In genomic region chr17:87051652-87052051, GRCm38 (mm10) we compare ENCODE assay signal across 25 mouse cellular contexts. TPM values are rescaled to one million over a fixed set of nuclear protein-coding genes. Genes with fewer than 3 reads are reported as not detected.
DNase-seq lines count a peak whose midpoint lies in the region; ATAC-seq and TF ChIP-seq lines count a peak whose summit lies in the region.
"Had no signal": no experiment of that assay in that cellular context is flagged by ENCODE, and none has a peak within 500 bp of the region (broad histone marks: within the 10 kb centered on the region; RNA-seq: fewer than 3 reads in every experiment).

No protein-coding gene starts in this region.

- WGBS in midbrain, postnatal 0 days = 96% methylated on average over 1 of the region's 1 CpGs

- peaks cover 6% of the 10 kb centered on the region for H3K4me1 ChIP-seq in testis, adult 2 months (ENCODE audit: control insufficient read depth, insufficient read depth, low read length)
- peaks cover 7% of the 10 kb centered on the region for H3K4me1 ChIP-seq in midbrain, postnatal 0 days (ENCODE audit: insufficient read depth, low read length)

- H3K4me3 ChIP-seq in testis, adult 2 months (ENCODE audit: control insufficient read depth, low read depth, low read length) = peak overlapping the region; percentile 87
- H3K4me3 ChIP-seq in midbrain, postnatal 0 days (ENCODE audit: low read depth, low read length) = no peak overlapping the region
- H3K4me3 ChIP-seq: embryonic facial prominence, embryonic 13.5 days; embryonic facial prominence, embryonic 15.5 days; erythroblast, embryonic 14.5 days; forebrain, embryonic 10.5 days; forebrain, embryonic 12.5 days had no signal

- no peaks in the 10 kb centered on the region for H3K9me3 ChIP-seq in midbrain, postnatal 0 days (ENCODE audit: low read length)
- H3K9me3 ChIP-seq: embryonic facial prominence, embryonic 13.5 days; embryonic facial prominence, embryonic 15.5 days; forebrain, embryonic 10.5 days; forebrain, embryonic 12.5 days; G1E had no signal

- H3K27ac ChIP-seq in testis, adult 2 months (ENCODE audit: control insufficient read depth, insufficient read depth, low read depth, low read length) = peak overlapping the region; percentile 32; the same call in 1 of the 2 replicates
- no peak overlapping the region for H3K27ac ChIP-seq in midbrain, postnatal 0 days (ENCODE audit: low read depth, low read length)
- H3K27ac ChIP-seq: embryonic facial prominence, embryonic 13.5 days; embryonic facial prominence, embryonic 15.5 days; forebrain, embryonic 10.5 days; forebrain, embryonic 12.5 days had no signal

- H3K27me3 ChIP-seq in testis, adult 2 months (ENCODE audit: control insufficient read depth, insufficient read depth, low read length) = no peaks in the 10 kb centered on the region
- H3K27me3 ChIP-seq in midbrain, postnatal 0 days (ENCODE audit: insufficient read depth, low read length) = no peaks in the 10 kb centered on the region
- H3K27me3 ChIP-seq: embryonic facial prominence, embryonic 13.5 days; embryonic facial prominence, embryonic 15.5 days; forebrain, embryonic 12.5 days; Patski had no signal

- TF ChIP-seq POLR2A in testis, adult 2 months (IDR thresholded peaks at IDR 0.05; ENCODE audit: control insufficient read depth, low read depth, low read length) = peak; percentile 78; the same call in 1 of the 2 replicates

- intact Hi-C loops in heart, postnatal 14 days (cut with DNase I) = no loop called here

- no peak overlapping the region for H3K4me2 ChIP-seq in midbrain, postnatal 0 days (ENCODE audit: low read depth, low read length, poor library complexity, severe bottlenecking)
- H3K4me2 ChIP-seq: embryonic facial prominence, embryonic 13.5 days; embryonic facial prominence, embryonic 15.5 days; forebrain, embryonic 12.5 days had no signal

- no peak for TF ChIP-seq CTCF in testis, adult 2 months (IDR thresholded peaks at IDR 0.05; ENCODE audit: control insufficient read depth, insufficient read depth, insufficient replicate concordance, low read depth, low read length)
- no peak for TF ChIP-seq CTCF in midbrain, postnatal 0 days (IDR thresholded peaks at IDR 0.05)

- H3K36me3 ChIP-seq in testis, adult 2 months (ENCODE audit: control insufficient read depth, insufficient read depth, low read length) = no peaks in the 10 kb centered on the region
- H3K36me3 ChIP-seq in midbrain, postnatal 0 days (ENCODE audit: insufficient read depth, low read length) = no peaks in the 10 kb centered on the region
- H3K36me3 ChIP-seq: embryonic facial prominence, embryonic 13.5 days; embryonic facial prominence, embryonic 15.5 days; forebrain, embryonic 10.5 days; forebrain, embryonic 12.5 days; G1E had no signal

- no peak for ATAC-seq in midbrain, postnatal 0 days (ENCODE audit: low FRiP score)
- ATAC-seq: activated CD4-positive, CD25-positive, alpha-beta regulatory T cell, adult 4 months; CD4-positive, CD25-positive, alpha-beta regulatory T cell, adult 4 months; forebrain, embryonic 14.5 days; Patski had no signal

- peak; percentile 52 for DNase-seq in heart, adult 11 months
- DNase-seq in heart, postnatal 14 days = no peak
- peak; percentile 2 for DNase-seq in testis, postnatal 14 days (ENCODE audit: low spot score)
- no peak for DNase-seq in midbrain, postnatal 0 days (ENCODE audit: low spot score)
- DNase-seq: adrenal gland, adult 8-10 months; adrenal gland, postnatal 25 days; B cell, adult 2 months; cerebellum, adult 11 months; cerebellum, adult 18-20 months; cerebellum, adult 8-10 months; cerebellum, adult 9-11 months; cerebellum, postnatal 14 days; cerebellum, postnatal 36 days; embryo, embryonic 11 days had no signal

- no peak overlapping the region for H3K9ac ChIP-seq in midbrain, postnatal 0 days (replicated peaks; ENCODE audit: low read length, poor library complexity, severe bottlenecking)
- H3K9ac ChIP-seq: embryonic facial prominence, embryonic 13.5 days; embryonic facial prominence, embryonic 15.5 days; forebrain, embryonic 12.5 days had no signal

RNA-seq across cellular contexts. Expression of gene Cript, which starts 26.3 kb away (rescaled TPM):
- total RNA-seq in heart, postnatal 14 days (2021) = 10 to 100 TPM; 44.2 to 47.3 TPM
- 39.2 and 58.9 TPM in 2 replicates for polyA plus RNA-seq in testis, adult 2 months (2012; rRNA removed)
- total RNA-seq in midbrain, postnatal 0 days (2014; rRNA removed) = 51.4 and 51.6 TPM in 2 replicates
- 194 and 199 TPM in 2 replicates for polyA plus RNA-seq in midbrain, postnatal 0 days (2015; fragmentation: Nextera tagmentation; extraction: Ambion mirVana)

RNA-seq across cellular contexts. Expression of gene Pigf, which starts 26.4 kb away (rescaled TPM):
- total RNA-seq in heart, postnatal 14 days (2021) = 1 to 10 TPM; 4.0 to 4.8 TPM
- polyA plus RNA-seq in testis, adult 2 months (2012; rRNA removed) = 86.0 and 112 TPM in 2 replicates
- 21.6 and 22.0 TPM in 2 replicates for total RNA-seq in midbrain, postnatal 0 days (2014; rRNA removed)
- 29.4 and 31.3 TPM in 2 replicates for polyA plus RNA-seq in midbrain, postnatal 0 days (2015; fragmentation: Nextera tagmentation; extraction: Ambion mirVana)

RNA-seq across cellular contexts. Expression of gene Socs5, which starts 55.8 kb away (rescaled TPM):
- 10 to 100 TPM; 30.3 to 32.8 TPM for total RNA-seq in heart, postnatal 14 days (2021)
- 6.4 and 6.9 TPM in 2 replicates for polyA plus RNA-seq in testis, adult 2 months (2012; rRNA removed)
- total RNA-seq in midbrain, postnatal 0 days (2014; rRNA removed) = 21.3 and 27.0 TPM in 2 replicates
- polyA plus RNA-seq in midbrain, postnatal 0 days (2015; fragmentation: Nextera tagmentation; extraction: Ambion mirVana) = 13.0 and 13.1 TPM in 2 replicates

Comparison
In these comparisons a context has a peak if more than half of its experiments do, and no peak if none do; other contexts are left out.
1. DNase-seq: peak in heart, adult 11 months (single experiment) and testis, postnatal 14 days (single experiment); none in heart, postnatal 14 days (0 of 2) and midbrain, postnatal 0 days (single experiment).